Mouse (Mus musculus) granulocyte monocyte progenitor cell, adult 5-6 weeks (primary cell): ENCODE results near the gene Usp5. TPM values are rescaled to one million over a fixed set of nuclear protein-coding genes. Genes with fewer than 3 reads are reported as not detected.
"Not testable (repeated sequence)": the region's sequence is repeated elsewhere in the genome, so short reads cannot be mapped to it uniquely, and the experiment has no call there.

Experiments
- ATAC-seq: replicated peaks from 2 replicates; pipeline ENCODE4 v1.8.0; 2016; ENCODE audit warnings: mild to moderate bottlenecking, moderate TSS enrichment, inconsistent platforms; ENCODE audit not compliant: poor library complexity, severe bottlenecking
- total RNA-seq, 2 experiments: library from RNA; stranded (forward) in 1 of 2; stranded (reverse) in 1 of 2; fragments of 200-712, 200-1000 nt in 1 of 2; fragments of >200 nt in 1 of 2; fragmentation: Nextera tagmentation in 1 of 2; gene quantifications; 2 replicates each; pipeline ENCODE4 v1.2.3; 2014 to 2017

Usp5 gene
- total RNA-seq, 2 experiments from 2014 or later = 89.4 to 98.6 TPM

- peak; percentile 74 for ATAC-seq
Observed at GRCm38 (mm10) chr6:124840241-124841167, 11.2 kb upstream of the Usp5 start, which contains the start of gene Gnb3. Gene Gnb3 (minus strand): TSS chr6:124840275.

- no peak for ATAC-seq
Observed at GRCm38 (mm10) chr6:124839805-124840204, 10.5 kb upstream of the Usp5 start.

- no peak for ATAC-seq
Observed at GRCm38 (mm10) chr6:124836411-124836810, 7.1 kb upstream of the Usp5 start.

GRCm38 (mm10) chr6:124835531-124835930 is 6.2 kb upstream of the Usp5 start:
- ATAC-seq = no peak

- ATAC-seq = peak; percentile 21
Observed at GRCm38 (mm10) chr6:124834512-124835081, 5.3 kb upstream of the Usp5 start.

GRCm38 (mm10) chr6:124831649-124832048 is 2.4 kb upstream of the Usp5 start:
- no peak for ATAC-seq

- not testable (repeated sequence) for ATAC-seq
Observed at GRCm38 (mm10) chr6:124831199-124831598, 1.9 kb upstream of the Usp5 start.

GRCm38 (mm10) chr6:124829799-124830700 is 766 bp upstream of the Usp5 start:
- ATAC-seq = peak; percentile 60

- ATAC-seq = peak; percentile 43
Observed at GRCm38 (mm10) chr6:124828101-124828592, 1.1 kb downstream of the Usp5 start.

- ATAC-seq = no peak
Observed at GRCm38 (mm10) chr6:124822049-124822448, 7.2 kb downstream of the Usp5 start.

GRCm38 (mm10) chr6:124820891-124821290 is 8.4 kb downstream of the Usp5 start:
- ATAC-seq = no peak

- peak; percentile 82 for ATAC-seq
Observed at GRCm38 (mm10) chr6:124817971-124818370, 11.3 kb downstream of the Usp5 start.

GRCm38 (mm10) chr6:124817563-124817962 is 11.7 kb downstream of the Usp5 start:
- no peak for ATAC-seq

GRCm38 (mm10) chr6:124817125-124817524 is 12.2 kb downstream of the Usp5 start:
- ATAC-seq = no peak

- ATAC-seq = no peak
Observed at GRCm38 (mm10) chr6:124816611-124817010, 12.7 kb downstream of the Usp5 start.

GRCm38 (mm10) chr6:124814858-124815774 is 14.2 kb downstream of the Usp5 start:
- ATAC-seq = no peak

GRCm38 (mm10) chr6:124814448-124814847 is 14.8 kb downstream of the Usp5 start:
- ATAC-seq = no peak

- peak; percentile 64 for ATAC-seq
Observed at GRCm38 (mm10) chr6:124813933-124814332, 15.4 kb downstream of the Usp5 start, which contains the start of gene Tpi1. Gene Tpi1 (minus strand): TSS chr6:124814296.

- peak; percentile 25 for ATAC-seq
Observed at GRCm38 (mm10) chr6:124813496-124813895, 15.8 kb downstream of the Usp5 start.
